Mouse (Mus musculus) forebrain, embryonic 12.5 days (tissue): ENCODE measurements around the gene Hmcn2. TPM values are rescaled to one million over a fixed set of nuclear protein-coding genes. Genes with fewer than 3 reads are reported as not detected.

Experiments
- ATAC-seq: fragments of 200-750 bp; cut with Nextera tagmentation; 2 replicates; pipeline ENCODE4 v1.8.0; 2017; ENCODE audit warnings: moderate TSS enrichment; ENCODE audit not compliant: low FRiP score
- H3K27ac ChIP-seq: fragments of 300-500 bp; sonication (generic); 2 replicates; pipeline ENCODE4 v1.5.1; 2016; ENCODE audit warnings: mild to moderate bottlenecking
- H3K27me3 ChIP-seq: fragments of 300-500 bp; sonication (generic); 2 replicates; pipeline ENCODE4 v1.6.1; 2016; ENCODE audit warnings: mild to moderate bottlenecking
- H3K36me3 ChIP-seq: fragments of 300-500 bp; sonication (generic); replicated peaks from 2 replicates; pipeline ENCODE4 v1.6.1; 2016; ENCODE audit warnings: mild to moderate bottlenecking
- H3K4me1 ChIP-seq: fragments of 300-500 bp; sonication (generic); 2 replicates; pipeline ENCODE4 v1.6.1; 2016
- H3K4me2 ChIP-seq: fragments of 300-500 bp; sonication (generic); 2 replicates; pipeline ENCODE4 v1.6.1; 2016; ENCODE audit warnings: mild to moderate bottlenecking, moderate library complexity
- H3K4me3 ChIP-seq: fragments of 300-500 bp; sonication (generic); replicated peaks from 2 replicates; pipeline ENCODE4 v1.5.1; 2016; ENCODE audit warnings: mild to moderate bottlenecking
- H3K9ac ChIP-seq: fragments of 300-500 bp; sonication (generic); 2 replicates; pipeline ENCODE4 v1.6.1; 2016; ENCODE audit warnings: mild to moderate bottlenecking
- H3K9me3 ChIP-seq: fragments of 300-500 bp; sonication (generic); 2 replicates; pipeline ENCODE4 v1.6.1; 2016
- WGBS: fragments of 180-500 bp; shearing (Covaris S2); methylation state at CpG from one replicate; pipeline ENCODE4 v1.1.7; 2016; 5-methylcytosine and 5-hydroxymethylcytosine counted together
- polyA plus RNA-seq: library from polyadenylated mRNA; unstranded; fragments of >200 nt; fragmentation: Nextera tagmentation; extraction: Ambion mirVana; gene quantifications from 2 replicates; pipeline ENCODE4 v1.2.1, GENCODE M21; 2016

Gene Hmcn2
- polyA plus RNA-seq, 1 experiment from 2014 or later: 0.08 TPM

DNA sequence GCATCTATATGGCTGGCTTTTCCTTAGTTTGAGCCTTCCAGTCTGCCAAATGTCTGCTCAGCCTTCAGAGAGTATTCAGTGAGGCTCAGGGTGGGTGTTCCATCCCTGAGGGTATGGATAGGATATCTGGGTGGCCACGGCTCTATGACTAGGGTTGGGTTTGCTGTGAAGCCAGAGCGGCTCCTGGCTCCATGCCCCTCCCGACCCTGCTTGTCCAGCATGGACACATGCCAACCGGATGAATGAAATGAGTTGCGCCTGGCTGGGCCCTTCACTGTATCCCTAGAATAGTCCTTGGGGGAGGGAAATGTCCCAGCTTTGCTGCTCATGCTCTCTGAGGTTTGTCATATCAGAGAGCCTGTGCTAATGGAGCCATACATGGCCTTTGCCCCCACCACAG, 117.3 kb downstream of the Hmcn2 start:
- Histone ChIP-seq H3K4me2 (no peak overlapping the region), H3K27me3 (peaks cover 14% of the 10 kb centered on the region; the same call in 1 of the 2 replicates), H3K9me3 (no peaks in the 10 kb centered on the region), H3K4me1 (no peaks in the 10 kb centered on the region), H3K36me3 (no peaks in the 10 kb centered on the region), H3K9ac (no peak overlapping the region), H3K27ac (no peak overlapping the region), H3K4me3 (no peak overlapping the region)
- ATAC-seq: no peak
- WGBS: 79% methylated on average over 5 of the region's 5 CpGs

DNA sequence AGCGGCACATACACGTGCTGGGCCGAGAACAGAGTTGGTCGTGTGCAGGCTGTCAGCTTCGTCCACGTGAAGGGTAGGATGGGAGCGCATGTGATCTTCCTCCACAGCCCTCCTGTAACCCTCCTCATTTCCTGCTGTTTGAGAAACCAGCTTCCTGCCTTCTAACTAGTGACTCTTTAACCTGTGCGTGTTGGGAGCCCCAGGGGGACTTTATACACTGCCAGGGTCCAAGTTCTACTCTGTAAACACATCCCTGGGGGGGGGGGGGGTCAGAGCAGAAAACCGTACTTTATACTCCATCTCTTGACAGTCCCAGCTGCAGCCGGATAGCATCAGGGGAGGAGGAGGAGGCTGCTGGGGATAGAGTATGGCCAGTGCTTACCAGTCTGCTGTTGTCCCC, 120.5 kb downstream of the Hmcn2 start:
- peaks cover 13% of the 10 kb centered on the region; the same call in 1 of the 2 replicates for H3K27me3 ChIP-seq
- no peak overlapping the region for H3K4me2 ChIP-seq
- no peak overlapping the region for H3K4me3 ChIP-seq
- no peak for ATAC-seq
- H3K36me3 ChIP-seq: no peaks in the 10 kb centered on the region
- no peak overlapping the region for H3K9ac ChIP-seq
- no peaks in the 10 kb centered on the region for H3K4me1 ChIP-seq
- 89% methylated on average over 9 of the region's 10 CpGs for WGBS
- no peak overlapping the region for H3K27ac ChIP-seq
- H3K9me3 ChIP-seq: no peaks in the 10 kb centered on the region

DNA sequence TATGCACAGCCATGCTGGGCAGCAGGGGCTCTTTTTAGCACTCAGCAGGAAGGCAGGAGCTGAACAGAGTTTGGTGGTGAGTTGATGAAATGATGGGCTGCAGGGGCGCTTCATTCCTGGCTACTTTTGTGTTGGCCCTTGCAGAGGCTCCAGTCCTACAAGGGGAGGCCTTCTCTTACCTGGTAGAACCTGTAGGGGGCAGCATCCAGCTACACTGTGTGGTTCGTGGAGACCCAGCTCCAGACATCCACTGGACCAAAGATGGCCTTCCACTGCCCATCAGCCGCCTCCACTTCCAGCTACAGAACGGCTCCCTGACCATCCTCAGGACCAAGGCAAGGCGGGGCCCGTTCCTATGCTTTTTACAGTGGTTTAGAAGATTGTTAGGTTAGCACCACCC, 121.4 kb downstream of the Hmcn2 start:
- Histone ChIP-seq H3K27me3 (peaks cover 6% of the 10 kb centered on the region; the same call in 1 of the 2 replicates), H3K9me3 (no peaks in the 10 kb centered on the region), H3K36me3 (no peaks in the 10 kb centered on the region), H3K9ac (no peak overlapping the region), H3K27ac (no peak overlapping the region), H3K4me3 (no peak overlapping the region), H3K4me2 (no peak overlapping the region), H3K4me1 (no peaks in the 10 kb centered on the region)
- WGBS: 44% methylated on average over 6 of the region's 6 CpGs
- no peak for ATAC-seq

DNA sequence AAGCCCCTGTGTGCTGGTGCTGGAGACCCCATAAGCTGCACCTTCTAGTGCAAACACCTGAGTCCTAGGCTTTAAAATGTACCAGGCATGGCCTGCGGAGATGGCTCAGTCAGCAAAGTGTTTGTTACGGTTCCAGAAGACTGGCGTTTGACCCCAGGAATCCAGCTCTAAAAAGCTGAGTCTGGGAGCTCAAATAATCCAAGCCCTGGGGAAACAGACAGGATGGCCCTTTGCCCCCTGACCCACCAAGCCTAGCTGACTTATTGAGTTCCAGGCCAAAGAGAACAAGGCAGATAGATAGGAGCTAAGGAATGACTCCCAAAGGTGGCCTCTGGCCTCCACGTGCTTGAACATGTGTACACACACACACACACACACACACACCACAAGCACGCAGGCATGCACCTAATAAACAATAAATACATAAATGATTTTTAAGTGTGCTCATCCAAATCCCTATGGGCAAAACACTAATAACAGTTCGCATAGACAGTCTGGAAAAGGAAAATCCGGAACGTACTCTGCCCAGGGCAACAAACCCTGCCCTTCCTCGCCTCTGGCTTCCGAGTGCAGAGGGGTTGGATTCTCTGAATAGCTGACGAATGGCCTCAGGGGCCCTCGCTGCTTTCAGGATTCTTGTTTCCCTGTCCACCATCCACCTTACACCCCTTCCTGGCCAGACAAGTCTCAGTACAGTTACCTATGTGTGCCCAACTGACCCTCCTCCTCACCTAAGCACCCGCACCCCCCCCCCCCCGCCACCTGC, 123.4 kb downstream of the Hmcn2 start:
- peaks cover 12% of the 10 kb centered on the region; the same call in 1 of the 2 replicates for H3K27me3 ChIP-seq
- H3K9ac ChIP-seq: no peak overlapping the region
- 0 out of 2 replicates have a peak, but pooled peaks cover 2% of the 10 kb centered on the region for H3K4me1 ChIP-seq
- WGBS: 68% methylated on average over 14 of the region's 14 CpGs
- H3K27ac ChIP-seq: no peak overlapping the region
- no peak for ATAC-seq
- H3K9me3 ChIP-seq: no peaks in the 10 kb centered on the region
- H3K4me2 ChIP-seq: no peak overlapping the region
- no peaks in the 10 kb centered on the region for H3K36me3 ChIP-seq
- H3K4me3 ChIP-seq: no peak overlapping the region

DNA sequence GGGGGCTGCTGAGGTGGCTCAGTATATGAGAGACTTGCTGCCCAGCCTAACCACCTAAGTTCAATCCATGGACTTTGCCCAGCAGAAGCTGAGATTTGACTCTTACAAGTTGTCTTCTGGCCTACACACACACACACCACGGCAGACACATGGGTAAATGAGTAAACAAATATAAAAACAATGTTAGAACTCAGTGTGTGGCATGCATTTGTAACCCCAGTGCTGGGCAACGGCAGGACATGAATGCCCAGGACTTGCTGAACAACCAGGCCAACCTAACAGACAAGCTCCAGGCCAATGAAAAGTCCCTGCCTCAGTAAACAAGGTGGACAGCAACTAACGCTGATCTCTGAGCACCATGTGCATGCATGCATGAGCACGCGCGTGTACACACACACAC, 125.4 kb downstream of the Hmcn2 start:
- ATAC-seq: no peak
- WGBS: 87% methylated on average over 6 of the region's 6 CpGs
- Histone ChIP-seq H3K27ac (no peak overlapping the region), H3K27me3 (0 out of 2 replicates have a peak, but pooled peaks cover 14% of the 10 kb centered on the region), H3K4me3 (no peak overlapping the region), H3K36me3 (no peaks in the 10 kb centered on the region), H3K9me3 (no peaks in the 10 kb centered on the region), H3K9ac (no peak overlapping the region), H3K4me2 (no peak overlapping the region), H3K4me1 (0 out of 2 replicates have a peak, but pooled peaks cover 2% of the 10 kb centered on the region)

DNA sequence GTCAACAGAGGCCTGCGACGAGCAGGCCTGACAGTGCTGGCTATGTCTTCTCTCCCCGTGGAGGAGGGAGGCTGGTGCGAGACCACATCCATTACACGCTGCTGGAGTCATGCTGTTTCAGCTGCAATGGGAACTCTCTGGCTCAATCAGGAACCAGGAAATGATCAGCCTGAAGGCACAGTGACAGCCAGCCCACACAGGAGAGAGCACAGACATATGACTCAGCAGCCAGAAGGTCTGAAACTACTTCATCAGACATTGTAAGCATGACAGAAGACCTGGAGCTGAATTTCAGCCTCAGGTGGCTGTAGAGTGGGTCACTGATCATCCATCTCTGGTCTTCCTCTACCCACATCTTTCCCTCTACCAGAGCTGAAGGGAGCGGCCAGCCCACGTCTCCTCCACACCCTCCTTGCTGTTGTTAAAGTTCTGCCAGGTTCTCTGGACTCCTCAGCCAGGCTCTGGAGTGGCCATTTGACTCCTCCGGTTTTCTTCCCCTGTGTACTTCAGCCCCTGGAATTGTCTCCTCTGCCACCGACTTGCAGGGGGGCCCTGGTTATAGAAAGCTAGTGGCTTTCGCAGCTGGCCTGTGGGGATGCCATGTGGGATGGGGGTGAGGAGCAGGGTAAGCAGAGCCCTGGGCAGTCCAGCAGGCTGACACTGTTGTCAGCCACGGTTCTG, 128.4 kb downstream of the Hmcn2 start:
- peaks cover 8% of the 10 kb centered on the region; the same call in 1 of the 2 replicates for H3K4me1 ChIP-seq
- H3K9ac ChIP-seq: no peak overlapping the region
- H3K9me3 ChIP-seq: no peaks in the 10 kb centered on the region
- ATAC-seq: no peak
- whole genome bisulfite sequencing: 63% methylated on average over 11 of the region's 11 CpGs
- no peak overlapping the region for H3K4me2 ChIP-seq
- H3K4me3 ChIP-seq: no peak overlapping the region
- H3K27ac ChIP-seq: no peak overlapping the region
- 0 out of 2 replicates have a peak, but pooled peaks cover 8% of the 10 kb centered on the region for H3K27me3 ChIP-seq
- H3K36me3 ChIP-seq: no peaks in the 10 kb centered on the region

DNA sequence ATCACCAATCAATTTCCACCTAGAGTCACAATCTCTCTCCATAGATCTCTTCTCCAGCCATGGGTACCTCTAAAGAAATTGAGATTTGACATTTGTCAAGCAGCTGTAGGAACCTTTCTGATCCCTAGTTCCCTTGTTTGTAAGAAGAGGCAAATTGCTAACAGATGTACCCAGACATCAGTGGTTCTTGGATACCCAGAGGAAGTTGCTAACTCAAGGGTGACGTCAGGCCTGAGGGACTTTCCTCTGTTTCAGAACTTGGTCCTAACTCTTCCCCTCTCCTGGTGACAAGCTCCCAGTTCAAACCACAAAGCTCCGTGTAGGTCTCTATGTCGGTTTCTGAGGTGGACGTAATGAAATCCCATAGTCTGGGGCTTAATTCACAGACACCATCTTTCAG, 131.8 kb downstream of the Hmcn2 start:
- H3K9me3 ChIP-seq: no peaks in the 10 kb centered on the region
- H3K4me3 ChIP-seq: no peak overlapping the region
- ATAC-seq: no peak
- H3K27ac ChIP-seq: no peak overlapping the region
- H3K27me3 ChIP-seq: 0 out of 2 replicates have a peak, but pooled peaks cover 8% of the 10 kb centered on the region
- H3K9ac ChIP-seq: no peak overlapping the region
- peaks cover 33% of the 10 kb centered on the region for H3K4me1 ChIP-seq
- WGBS: 76% methylated on average over 4 of the region's 4 CpGs
- no peaks in the 10 kb centered on the region for H3K36me3 ChIP-seq
- no peak overlapping the region for H3K4me2 ChIP-seq

DNA sequence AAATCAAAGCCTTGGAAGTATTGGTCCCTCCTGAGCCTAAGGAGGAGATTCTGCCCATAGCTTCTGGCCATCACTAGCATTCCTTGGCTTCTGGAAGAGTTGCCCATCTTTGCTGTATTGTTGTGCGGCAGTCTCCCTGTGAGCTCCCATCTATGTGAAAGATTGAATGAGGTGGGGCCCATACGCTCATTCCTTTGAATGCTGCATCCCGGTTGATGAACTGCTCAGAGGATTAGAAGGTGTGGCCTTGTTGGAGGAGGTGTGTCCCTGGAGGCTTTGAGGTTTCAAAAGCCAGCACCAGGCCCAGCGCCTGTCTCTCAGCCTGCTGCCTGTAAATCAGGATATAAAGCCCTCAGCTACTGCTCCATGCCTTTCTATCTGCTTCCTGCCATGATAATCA, 132.2 kb downstream of the Hmcn2 start:
- Histone ChIP-seq H3K4me2 (no peak overlapping the region), H3K27me3 (0 out of 2 replicates have a peak, but pooled peaks cover 8% of the 10 kb centered on the region), H3K4me1 (peaks cover 32% of the 10 kb centered on the region), H3K9ac (no peak overlapping the region), H3K9me3 (no peaks in the 10 kb centered on the region), H3K36me3 (no peaks in the 10 kb centered on the region), H3K27ac (no peak overlapping the region), H3K4me3 (no peak overlapping the region)
- 35% methylated on average over 4 of the region's 4 CpGs for WGBS
- ATAC-seq: no peak

DNA sequence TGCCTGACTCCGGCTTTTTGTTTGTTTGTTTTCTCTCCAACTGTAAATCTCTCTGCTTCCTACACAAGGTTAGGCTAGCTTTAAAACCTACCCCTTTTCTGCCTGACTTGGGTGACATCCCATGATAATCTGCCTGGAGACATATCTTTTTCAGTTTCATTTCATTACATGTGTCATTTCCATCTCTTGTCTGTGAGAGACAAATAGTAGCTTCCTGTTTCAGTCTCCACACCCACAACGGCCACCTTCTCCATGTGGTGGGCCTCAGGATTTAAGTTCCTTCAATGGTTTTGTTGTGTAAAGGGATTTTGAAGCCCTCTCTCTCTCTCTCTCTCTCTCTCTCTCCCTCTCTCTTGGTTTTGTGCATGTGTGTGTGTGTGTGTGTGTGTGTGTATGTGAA, 133.3 kb downstream of the Hmcn2 start:
- Histone ChIP-seq H3K9me3 (no peaks in the 10 kb centered on the region), H3K4me2 (no peak overlapping the region), H3K36me3 (no peaks in the 10 kb centered on the region), H3K27me3 (peaks cover 12% of the 10 kb centered on the region; the same call in 1 of the 2 replicates), H3K4me1 (peaks cover 32% of the 10 kb centered on the region), H3K9ac (no peak overlapping the region), H3K27ac (no peak overlapping the region), H3K4me3 (no peak overlapping the region)
- ATAC-seq: no peak
- 94% methylated on average over 2 of the region's 2 CpGs for WGBS

DNA sequence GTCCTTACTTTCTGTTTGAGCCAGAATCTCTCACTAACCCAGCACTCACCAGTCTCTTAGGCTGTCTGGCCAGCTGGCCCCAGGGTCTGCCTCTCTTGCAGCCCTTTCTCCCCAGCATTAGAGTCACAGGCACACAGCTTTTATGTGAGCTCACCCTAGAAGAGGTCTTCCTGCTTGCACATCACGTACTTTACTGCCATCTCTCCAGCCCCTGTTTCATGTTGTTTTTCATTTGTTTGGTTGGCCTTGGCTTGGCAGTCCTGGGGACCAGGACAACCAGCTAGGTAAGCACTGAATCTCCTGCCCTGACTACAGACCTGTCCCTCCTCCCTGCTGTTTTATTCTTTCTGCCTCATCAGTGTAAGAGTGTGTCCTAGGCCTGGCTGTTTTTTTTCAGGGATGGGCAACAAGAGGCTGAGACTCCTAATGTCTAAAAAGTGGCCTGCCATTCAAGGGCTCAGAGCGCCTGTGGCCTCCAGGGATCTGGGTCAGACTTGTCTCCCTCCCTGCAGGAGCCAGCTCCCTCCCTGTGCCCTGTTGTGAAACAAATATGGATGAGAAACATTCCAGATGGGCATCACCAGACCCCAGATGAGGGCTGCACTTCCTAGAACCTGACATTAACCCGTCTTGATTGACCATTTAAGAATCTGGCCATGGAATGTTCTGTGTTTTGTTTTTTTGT, 134.7 kb downstream of the Hmcn2 start:
- 43% methylated on average over 3 of the region's 3 CpGs for WGBS
- H3K36me3 ChIP-seq: no peaks in the 10 kb centered on the region
- peaks cover 35% of the 10 kb centered on the region for H3K4me1 ChIP-seq
- H3K27ac ChIP-seq: peak overlapping the region; percentile 53
- no peaks in the 10 kb centered on the region for H3K9me3 ChIP-seq
- no peak overlapping the region for H3K4me2 ChIP-seq
- peaks cover 12% of the 10 kb centered on the region; the same call in 1 of the 2 replicates for H3K27me3 ChIP-seq
- H3K4me3 ChIP-seq: no peak overlapping the region
- H3K9ac ChIP-seq: no peak overlapping the region
- ATAC-seq: no peak

DNA sequence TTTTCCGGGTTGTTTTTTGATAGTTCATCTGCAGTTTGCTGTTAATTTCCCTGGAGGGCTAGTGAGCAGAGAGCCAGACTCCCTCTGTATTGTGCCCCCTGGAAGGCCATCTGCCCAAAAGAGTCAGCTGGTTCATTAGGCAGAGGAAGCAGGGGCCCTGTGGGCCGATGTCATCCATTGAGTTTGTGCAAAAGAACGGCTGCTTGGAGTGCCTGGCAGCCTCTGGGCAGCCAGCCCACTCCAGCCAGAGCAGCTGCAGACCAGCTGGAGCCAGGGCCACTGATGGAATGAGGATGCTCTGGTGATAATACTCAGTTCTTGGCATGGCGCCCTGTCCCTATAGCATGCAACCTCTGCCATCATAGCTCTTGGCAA, 135.2 kb downstream of the Hmcn2 start:
- Histone ChIP-seq H3K4me1 (peaks cover 35% of the 10 kb centered on the region), H3K4me3 (no peak overlapping the region), H3K36me3 (no peaks in the 10 kb centered on the region), H3K27me3 (peaks cover 13% of the 10 kb centered on the region; the same call in 1 of the 2 replicates), H3K4me2 (no peak overlapping the region), H3K27ac (peak overlapping the region; percentile 53), H3K9ac (no peak overlapping the region), H3K9me3 (no peaks in the 10 kb centered on the region)
- ATAC-seq: peak; percentile 65
- 39% methylated on average over 4 of the region's 4 CpGs for WGBS

DNA sequence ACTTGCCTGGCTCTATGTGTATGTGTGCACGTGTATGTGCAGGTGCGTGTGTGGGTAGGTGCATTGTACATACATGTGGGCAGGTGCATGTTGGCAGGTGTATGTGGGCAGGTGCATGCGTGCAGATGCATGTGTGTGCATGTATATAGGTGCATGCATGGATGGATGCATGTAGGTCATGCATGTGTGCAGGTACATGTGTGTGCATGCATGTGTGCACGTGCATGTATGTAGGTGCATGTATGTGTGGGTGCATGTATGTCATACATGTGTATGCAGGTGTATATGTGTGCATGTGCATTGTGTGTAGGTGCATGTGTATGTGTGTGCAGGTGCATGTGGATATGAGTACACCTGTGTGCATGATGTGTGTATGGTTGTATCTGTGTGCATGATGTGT, 135.7 kb downstream of the Hmcn2 start:
- WGBS: 96% methylated on average over 4 of the region's 4 CpGs
- H3K36me3 ChIP-seq: no peaks in the 10 kb centered on the region
- no peak overlapping the region for H3K9ac ChIP-seq
- no peak overlapping the region for H3K4me2 ChIP-seq
- no peak; the same call in 1 of the 2 replicates for ATAC-seq
- peaks cover 13% of the 10 kb centered on the region; the same call in 1 of the 2 replicates for H3K27me3 ChIP-seq
- no peaks in the 10 kb centered on the region for H3K9me3 ChIP-seq
- peaks cover 35% of the 10 kb centered on the region for H3K4me1 ChIP-seq
- no peak overlapping the region for H3K4me3 ChIP-seq
- no peak overlapping the region for H3K27ac ChIP-seq
